Mouse (Mus musculus) forebrain, embryonic 10.5 days (tissue): ENCODE results near the gene Olfr631. TPM values are rescaled to one million over a fixed set of nuclear protein-coding genes. Genes with fewer than 3 reads are reported as not detected.

Experiments
- polyA plus RNA-seq: library from polyadenylated mRNA; unstranded; fragments of >200 nt; fragmentation: Nextera tagmentation; extraction: Ambion mirVana; gene quantifications from 2 replicates; pipeline ENCODE4 v1.2.1, GENCODE M21; 2016

Olfr631 gene
- polyA plus RNA-seq, 1 experiment from 2014 or later = not detected

Other genes with a start within 250 kb of the Olfr631 start
- not detected in 2 replicates for gene Olfr625-ps1, start 246.1 kb upstream of the Olfr631 start, polyA plus RNA-seq
- not detected in 2 replicates for gene Olfr243, start 214.2 kb upstream of the Olfr631 start, polyA plus RNA-seq
- not detected in 2 replicates for gene Olfr628, start 198.5 kb upstream of the Olfr631 start, polyA plus RNA-seq
- gene Olfr629, start 183.9 kb upstream of the Olfr631 start, polyA plus RNA-seq = not detected in 2 replicates
- not detected in 2 replicates for gene Olfr630, start 171.5 kb upstream of the Olfr631 start, polyA plus RNA-seq
- not detected in 2 replicates for gene Olfr69, start 157.2 kb upstream of the Olfr631 start, polyA plus RNA-seq
- gene Olfr68, start 149.1 kb upstream of the Olfr631 start, polyA plus RNA-seq = not detected in 2 replicates
- not detected in 2 replicates for gene Olfr67, start 137.0 kb upstream of the Olfr631 start, polyA plus RNA-seq
- gene Hbb-bt, start 114.8 kb upstream of the Olfr631 start, polyA plus RNA-seq = 183 and 303 TPM in 2 replicates
- gene Hbb-bs, start 100.7 kb upstream of the Olfr631 start, polyA plus RNA-seq = 80.0 and 102 TPM in 2 replicates
- gene Hbb-bh2, start 88.3 kb upstream of the Olfr631 start, polyA plus RNA-seq = 0.37 and 0.52 TPM in 2 replicates
- 4,104 and 5,437 TPM in 2 replicates for gene Hbb-bh1, start 85.7 kb upstream of the Olfr631 start, polyA plus RNA-seq
- gene Hbb-y, start 75.6 kb upstream of the Olfr631 start, polyA plus RNA-seq = 8,184 and 11,241 TPM in 2 replicates
- gene Olfr66, start 42.6 kb upstream of the Olfr631 start, polyA plus RNA-seq = not detected in 2 replicates
- not detected in 2 replicates for gene Olfr64, start 34.3 kb upstream of the Olfr631 start, polyA plus RNA-seq
- gene Olfr65, start 25.3 kb upstream of the Olfr631 start, polyA plus RNA-seq = not detected in 2 replicates
- gene Olfr632, start 5.5 kb downstream of the Olfr631 start, polyA plus RNA-seq = not detected in 2 replicates
- not detected in 2 replicates for gene Olfr633, start 15.6 kb downstream of the Olfr631 start, polyA plus RNA-seq
- 0.02 TPM in 1 of 2 replicates, not detected in the other for gene Olfr635, start 42.3 kb downstream of the Olfr631 start, polyA plus RNA-seq
- gene Olfr638, start 69.9 kb downstream of the Olfr631 start, polyA plus RNA-seq = not detected in 2 replicates
- gene Olfr639, start 88.5 kb downstream of the Olfr631 start, polyA plus RNA-seq = 0.02 TPM in 1 of 2 replicates, not detected in the other
- not detected in 2 replicates for gene Olfr640, start 96.7 kb downstream of the Olfr631 start, polyA plus RNA-seq
- gene Olfr641, start 106.6 kb downstream of the Olfr631 start, polyA plus RNA-seq = not detected in 2 replicates
- gene Olfr642, start 123.8 kb downstream of the Olfr631 start, polyA plus RNA-seq = not detected in 2 replicates
- not detected in 2 replicates for gene 4930516K23Rik, start 132.6 kb downstream of the Olfr631 start, polyA plus RNA-seq
- gene Olfr644, start 143.0 kb downstream of the Olfr631 start, polyA plus RNA-seq = not detected in 2 replicates
- gene Olfr645, start 156.6 kb downstream of the Olfr631 start, polyA plus RNA-seq = not detected in 2 replicates
- not detected in 2 replicates for gene Olfr646, start 176.0 kb downstream of the Olfr631 start, polyA plus RNA-seq
- gene Ubqln5, start 201.0 kb downstream of the Olfr631 start, polyA plus RNA-seq = not detected in 2 replicates
- not detected in 2 replicates for gene Olfr643, start 208.6 kb downstream of the Olfr631 start, polyA plus RNA-seq
- gene Ubqln3, start 214.5 kb downstream of the Olfr631 start, polyA plus RNA-seq = not detected in 2 replicates
- gene Ubqlnl, start 221.7 kb downstream of the Olfr631 start, polyA plus RNA-seq = not detected in 2 replicates
- gene Olfm5, start 236.0 kb downstream of the Olfr631 start, polyA plus RNA-seq = not detected in 2 replicates